Mouse (Mus musculus): ENCODE measurements around the gene Fam89a. TPM values are rescaled to one million over a fixed set of nuclear protein-coding genes. Genes with fewer than 3 reads are reported as not detected.

Fam89a gene
- polyA plus RNA-seq (2015; fragmentation: Nextera tagmentation; extraction: Ambion mirVana): 0.18 and 0.46 TPM in 2 replicates

GRCm38 (mm10) chr8:124751709-124752173, at the start of gene Fam89a:
Gene Fam89a, minus strand, starts transcription at chr8:124751832.
- no peaks in the 10 kb centered on the region for H3K36me3 ChIP-seq
- peak within 1 kb of the TSS; percentile 42 for H3K4me3 ChIP-seq
- H3K9me3 ChIP-seq: no peaks in the 10 kb centered on the region
- H3K4me1 ChIP-seq: peaks cover 11% of the 10 kb centered on the region
- H3K9ac ChIP-seq (replicated peaks): peak within 1 kb of the TSS; percentile 27; the same call in 1 of the 2 replicates
- 2% methylated on average over 18 of the region's 41 CpGs for WGBS
- H3K4me2 ChIP-seq (replicated peaks): peak within 1 kb of the TSS; percentile 55
- no peak within 1 kb of the TSS for H3K27ac ChIP-seq (replicated peaks)
- H3K27me3 ChIP-seq: peaks cover 49% of the 10 kb centered on the region
- 0 out of 2 replicates have a peak, but pooled peaks have one; percentile 41 for ATAC-seq (replicated peaks)

- peaks cover 23% of the 10 kb centered on the region for H3K4me1 ChIP-seq
- no peak overlapping the region for H3K4me2 ChIP-seq (replicated peaks)
- no peak for ATAC-seq (replicated peaks)
- 0 out of 2 replicates have a peak, but pooled peaks cover 4% of the 10 kb centered on the region for H3K27me3 ChIP-seq
- no peaks in the 10 kb centered on the region for H3K9me3 ChIP-seq
- H3K4me3 ChIP-seq: no peak overlapping the region
- peaks cover 10% of the 10 kb centered on the region; the same call in 1 of the 2 replicates for H3K36me3 ChIP-seq
- 43% methylated on average over 11 of the region's 11 CpGs for WGBS
- H3K9ac ChIP-seq (replicated peaks): no peak overlapping the region
- H3K27ac ChIP-seq (replicated peaks): no peak overlapping the region
These were observed 48.9 kb upstream of the Fam89a start for GRCm38 (mm10) chr8:124800542-124800941.

GRCm38 (mm10) chr8:124795781-124796488, 44.3 kb upstream of the Fam89a start:
- Histone ChIP-seq H3K4me1 (peaks cover 53% of the 10 kb centered on the region), H3K27ac (replicated peaks) (no peak overlapping the region), H3K4me2 (replicated peaks) (peak overlapping the region; percentile 65), H3K27me3 (peaks cover 10% of the 10 kb centered on the region; the same call in 1 of the 2 replicates), H3K9me3 (no peaks in the 10 kb centered on the region), H3K36me3 (peaks cover 3% of the 10 kb centered on the region; the same call in 1 of the 2 replicates), H3K4me3 (peak overlapping the region; percentile 73), H3K9ac (replicated peaks) (peak overlapping the region; percentile 67)
- WGBS: 72% methylated on average over 8 of the region's 8 CpGs
- no peak for ATAC-seq (replicated peaks)

GRCm38 (mm10) chr8:124794486-124794780, 42.8 kb upstream of the Fam89a start:
- Histone ChIP-seq H3K9ac (replicated peaks) (peak overlapping the region; percentile 67), H3K4me2 (replicated peaks) (peak overlapping the region; percentile 65), H3K9me3 (no peaks in the 10 kb centered on the region), H3K4me3 (peak overlapping the region; percentile 73), H3K27ac (replicated peaks) (peak overlapping the region; percentile 97), H3K27me3 (peaks cover 16% of the 10 kb centered on the region), H3K4me1 (peaks cover 54% of the 10 kb centered on the region), H3K36me3 (peaks cover 3% of the 10 kb centered on the region; the same call in 1 of the 2 replicates)
- WGBS: under 1% methylated on average over 25 of the region's 25 CpGs
- peak; percentile 17 for ATAC-seq (replicated peaks)

- Histone ChIP-seq H3K9ac (replicated peaks) (peak overlapping the region; percentile 67), H3K27ac (replicated peaks) (peak overlapping the region; percentile 97), H3K4me2 (replicated peaks) (peak overlapping the region; percentile 65), H3K4me1 (peaks cover 54% of the 10 kb centered on the region), H3K27me3 (peaks cover 19% of the 10 kb centered on the region), H3K36me3 (peaks cover 1% of the 10 kb centered on the region; the same call in 1 of the 2 replicates), H3K9me3 (no peaks in the 10 kb centered on the region), H3K4me3 (peak overlapping the region; percentile 73)
- peak; percentile 6 for ATAC-seq (replicated peaks)
- under 1% methylated on average over 81 of the region's 81 CpGs for WGBS
These were observed 42.2 kb upstream of the Fam89a start for GRCm38 (mm10) chr8:124793661-124794485.

- Histone ChIP-seq H3K4me1 (peaks cover 54% of the 10 kb centered on the region), H3K4me3 (peak overlapping the region; percentile 73), H3K9ac (replicated peaks) (peak overlapping the region; percentile 67), H3K27me3 (peaks cover 20% of the 10 kb centered on the region), H3K27ac (replicated peaks) (peak overlapping the region; percentile 97), H3K9me3 (no peaks in the 10 kb centered on the region), H3K36me3 (no peaks in the 10 kb centered on the region), H3K4me2 (replicated peaks) (peak overlapping the region; percentile 65)
- 0% methylated on average over 40 of the region's 51 CpGs for WGBS
- peak; percentile 69 for ATAC-seq (replicated peaks)
These were observed 41.6 kb upstream of the Fam89a start for GRCm38 (mm10) chr8:124793172-124793651.

GRCm38 (mm10) chr8:124792708-124793107, 41.1 kb upstream of the Fam89a start, which contains the start of gene Trim67:
Gene Trim67, plus strand, starts transcription at chr8:124793092.
- H3K9me3 ChIP-seq: no peaks in the 10 kb centered on the region
- peak within 1 kb of the TSS; percentile 67 for H3K9ac ChIP-seq (replicated peaks)
- H3K4me3 ChIP-seq: peak within 1 kb of the TSS; percentile 73
- H3K27me3 ChIP-seq: peaks cover 20% of the 10 kb centered on the region
- peak within 1 kb of the TSS; percentile 97 for H3K27ac ChIP-seq (replicated peaks)
- ATAC-seq (replicated peaks): peak; percentile 93
- H3K4me1 ChIP-seq: peaks cover 53% of the 10 kb centered on the region
- WGBS: 0% methylated on average over 39 of the region's 39 CpGs
- peak within 1 kb of the TSS; percentile 65 for H3K4me2 ChIP-seq (replicated peaks)
- H3K36me3 ChIP-seq: no peaks in the 10 kb centered on the region

GRCm38 (mm10) chr8:124792186-124792585, 40.6 kb upstream of the Fam89a start:
- WGBS: under 1% methylated on average over 32 of the region's 32 CpGs
- Histone ChIP-seq H3K9ac (replicated peaks) (peak overlapping the region; percentile 67), H3K4me1 (peaks cover 48% of the 10 kb centered on the region), H3K4me2 (replicated peaks) (peak overlapping the region; percentile 65), H3K4me3 (peak overlapping the region; percentile 73), H3K36me3 (no peaks in the 10 kb centered on the region), H3K27me3 (peaks cover 20% of the 10 kb centered on the region), H3K27ac (replicated peaks) (peak overlapping the region; percentile 97), H3K9me3 (no peaks in the 10 kb centered on the region)
- peak; percentile 59 for ATAC-seq (replicated peaks)

- Histone ChIP-seq H3K36me3 (no peaks in the 10 kb centered on the region), H3K27me3 (peaks cover 20% of the 10 kb centered on the region), H3K4me2 (replicated peaks) (peak overlapping the region; percentile 65), H3K4me3 (peak overlapping the region; percentile 73), H3K9ac (replicated peaks) (peak overlapping the region; percentile 67), H3K27ac (replicated peaks) (peak overlapping the region; percentile 97), H3K4me1 (peaks cover 44% of the 10 kb centered on the region), H3K9me3 (no peaks in the 10 kb centered on the region)
- ATAC-seq (replicated peaks): no peak
- 42% methylated on average over 4 of the region's 4 CpGs for WGBS
These were observed 40.1 kb upstream of the Fam89a start for GRCm38 (mm10) chr8:124791751-124792150.

- Histone ChIP-seq H3K27me3 (peaks cover 17% of the 10 kb centered on the region), H3K9ac (replicated peaks) (no peak overlapping the region), H3K4me2 (replicated peaks) (no peak overlapping the region), H3K4me3 (no peak overlapping the region), H3K27ac (replicated peaks) (no peak overlapping the region), H3K4me1 (peaks cover 33% of the 10 kb centered on the region), H3K9me3 (no peaks in the 10 kb centered on the region), H3K36me3 (no peaks in the 10 kb centered on the region)
- no peak for ATAC-seq (replicated peaks)
- WGBS: 82% methylated on average over 4 of the region's 4 CpGs
These were observed 39.0 kb upstream of the Fam89a start for GRCm38 (mm10) chr8:124790676-124791075.

GRCm38 (mm10) chr8:124784613-124785012, 33.0 kb upstream of the Fam89a start:
- 0 out of 2 replicates have a peak, but pooled peaks cover 4% of the 10 kb centered on the region for H3K27me3 ChIP-seq
- H3K9me3 ChIP-seq: no peaks in the 10 kb centered on the region
- no peak overlapping the region for H3K4me2 ChIP-seq (replicated peaks)
- peak overlapping the region; percentile 67 for H3K27ac ChIP-seq (replicated peaks)
- H3K36me3 ChIP-seq: no peaks in the 10 kb centered on the region
- ATAC-seq (replicated peaks): peak; percentile 84; the same call in 1 of the 2 replicates
- 78% methylated on average over 13 of the region's 13 CpGs for WGBS
- peaks cover 17% of the 10 kb centered on the region for H3K4me1 ChIP-seq
- H3K9ac ChIP-seq (replicated peaks): no peak overlapping the region
- no peak overlapping the region for H3K4me3 ChIP-seq

Measured in forebrain, embryonic 15.5 days (tissue).